Mouse (Mus musculus): Measurements from ENCODE around the gene Adk. TPM values are rescaled to one million over a fixed set of nuclear protein-coding genes. Genes with fewer than 3 reads are reported as not detected.
A peak's percentile ranks its signal among the peaks of the same experiment; 100 is the strongest.

The Adk gene
- total RNA-seq, 2 experiments from 2014 or later, result 122 to 168 TPM

DNA sequence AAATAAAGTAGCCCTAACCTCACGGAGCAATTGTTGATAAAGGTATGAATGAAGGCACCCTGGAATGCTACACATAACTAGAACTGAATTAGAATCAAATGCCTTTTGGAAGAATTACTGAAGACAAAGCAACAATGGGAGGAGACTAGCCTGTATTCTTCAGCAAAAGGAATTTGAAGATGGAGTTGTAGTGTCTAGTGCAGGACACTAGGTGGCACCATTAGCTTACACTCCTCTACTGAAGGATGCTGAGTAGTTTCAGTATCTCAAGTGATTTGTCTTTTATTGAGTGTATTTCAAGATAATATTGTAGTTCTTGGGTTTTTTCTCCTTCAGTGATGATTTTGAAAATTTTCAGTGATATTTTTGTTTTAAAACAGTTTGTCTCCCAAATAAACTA, 84.5 kb downstream of the Adk start:
- peak; percentile 77 for ATAC-seq (replicated peaks; ENCODE audit: low FRiP score, low TSS enrichment, poor library complexity, severe bottlenecking)

DNA sequence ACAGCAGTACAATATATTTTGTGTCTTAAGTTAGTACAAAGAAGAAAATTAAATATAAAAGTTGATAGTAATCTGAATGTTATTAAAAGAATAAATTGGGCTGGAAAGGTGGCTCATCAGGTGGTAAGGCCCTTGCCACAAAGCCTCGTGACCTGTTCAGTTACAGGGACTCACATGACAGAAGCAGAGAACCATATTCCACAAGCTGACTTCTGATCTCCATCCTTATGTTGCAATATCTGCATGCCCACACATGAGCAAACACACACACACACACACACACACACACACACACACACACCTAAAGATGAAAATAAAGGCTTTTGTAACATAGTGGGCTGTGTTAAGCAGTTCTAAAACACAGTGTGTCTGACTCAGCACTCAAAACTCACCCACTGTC, 90.2 kb downstream of the Adk start:
- no peak for ATAC-seq (replicated peaks; ENCODE audit: low FRiP score, low TSS enrichment, poor library complexity, severe bottlenecking)

DNA sequence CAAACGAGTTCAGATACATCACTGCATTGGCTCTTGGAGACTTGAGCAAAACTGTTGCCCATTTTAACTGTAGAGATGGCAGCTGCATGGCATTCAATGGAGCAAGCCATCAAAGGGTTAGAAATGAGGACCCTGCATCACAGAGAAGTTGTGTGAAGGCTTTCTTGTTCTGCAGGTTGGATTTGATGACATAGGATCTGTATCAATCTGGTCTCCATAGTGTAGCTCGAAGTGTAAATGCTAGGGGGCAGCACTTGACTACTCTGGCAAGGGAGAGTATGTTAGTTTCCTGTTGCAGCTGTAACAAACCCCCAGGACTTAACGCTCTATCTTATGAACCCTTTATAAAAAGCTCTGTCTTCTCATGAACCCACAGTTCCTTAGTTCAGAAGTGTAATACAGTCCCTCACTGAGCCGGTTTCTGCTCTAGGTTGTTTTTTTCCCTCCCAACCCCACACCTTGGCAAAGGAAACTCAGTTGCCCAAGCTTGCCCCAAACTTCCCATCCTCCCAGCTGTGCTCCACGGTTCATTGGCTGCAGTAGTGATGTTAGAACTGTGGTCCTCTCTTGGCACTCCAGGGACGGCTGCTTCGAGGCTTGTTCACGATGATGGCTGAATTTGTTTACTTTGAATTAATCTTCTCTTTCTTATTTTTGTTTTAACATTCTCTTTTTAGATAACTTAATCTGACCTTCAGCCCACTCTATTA, 91.2 kb downstream of the Adk start:
- ATAC-seq (replicated peaks; ENCODE audit: low FRiP score, low TSS enrichment, poor library complexity, severe bottlenecking), result peak; percentile 61

DNA sequence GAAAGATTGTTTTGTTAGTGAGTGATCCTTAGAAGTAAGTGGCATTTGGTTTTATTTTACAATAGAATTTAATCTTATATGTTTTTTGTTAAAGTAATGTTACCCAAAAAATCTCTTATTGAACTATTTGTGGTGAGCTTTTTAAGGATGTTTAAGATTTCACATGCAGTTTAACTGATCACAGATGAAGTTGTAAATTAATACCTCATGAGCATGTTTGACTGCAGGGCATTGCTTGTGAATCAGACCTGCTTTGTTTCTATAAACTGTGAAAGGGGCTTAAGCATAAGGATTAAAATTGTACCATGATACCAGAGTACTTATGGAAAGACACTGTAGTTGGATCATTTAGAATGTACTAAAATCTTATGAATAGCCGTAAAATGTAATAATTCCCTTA, 94.8 kb downstream of the Adk start:
- ATAC-seq (replicated peaks; ENCODE audit: low FRiP score, low TSS enrichment, poor library complexity, severe bottlenecking), result no peak

DNA sequence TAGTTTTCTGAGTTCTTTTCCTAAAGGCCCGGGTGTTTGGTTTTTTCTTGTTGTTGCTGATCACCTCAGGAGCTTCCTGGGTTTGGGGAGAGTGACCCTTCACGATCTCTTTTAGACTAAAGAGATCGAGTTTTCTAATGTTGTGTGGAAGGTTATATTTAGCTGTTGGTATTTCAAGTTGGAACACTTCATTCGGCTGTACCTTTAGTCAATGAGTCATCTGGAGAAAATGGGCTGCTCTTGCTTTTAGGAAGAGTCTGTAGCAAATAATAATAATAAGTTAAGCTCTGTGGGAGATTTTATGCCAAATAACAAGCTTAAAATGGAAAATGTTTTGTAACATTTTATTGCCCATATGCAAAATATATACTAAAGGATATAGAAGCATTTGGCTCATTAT, 97.9 kb downstream of the Adk start:
- no peak for ATAC-seq (replicated peaks; ENCODE audit: low FRiP score, low TSS enrichment, poor library complexity, severe bottlenecking)

DNA sequence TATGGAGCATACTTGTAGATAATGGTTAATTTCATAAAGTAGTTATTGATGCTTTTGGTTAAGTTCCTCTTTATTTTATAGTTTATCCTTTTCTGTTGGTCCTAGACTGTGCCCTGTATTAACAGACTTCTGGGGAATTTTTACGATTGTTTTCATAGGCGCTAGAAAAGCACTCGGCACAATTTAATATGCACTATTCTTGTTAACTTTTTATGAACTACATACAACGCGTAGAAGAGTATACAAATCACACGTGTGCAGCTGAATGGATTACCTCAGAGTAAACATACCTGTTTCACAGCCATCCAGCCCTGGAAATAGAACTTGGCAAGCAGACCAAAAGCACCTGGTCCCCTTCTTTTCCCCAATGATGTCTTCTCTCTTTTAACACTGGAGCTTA, 99.7 kb downstream of the Adk start:
- ATAC-seq (replicated peaks; ENCODE audit: low FRiP score, low TSS enrichment, poor library complexity, severe bottlenecking), result no peak

DNA sequence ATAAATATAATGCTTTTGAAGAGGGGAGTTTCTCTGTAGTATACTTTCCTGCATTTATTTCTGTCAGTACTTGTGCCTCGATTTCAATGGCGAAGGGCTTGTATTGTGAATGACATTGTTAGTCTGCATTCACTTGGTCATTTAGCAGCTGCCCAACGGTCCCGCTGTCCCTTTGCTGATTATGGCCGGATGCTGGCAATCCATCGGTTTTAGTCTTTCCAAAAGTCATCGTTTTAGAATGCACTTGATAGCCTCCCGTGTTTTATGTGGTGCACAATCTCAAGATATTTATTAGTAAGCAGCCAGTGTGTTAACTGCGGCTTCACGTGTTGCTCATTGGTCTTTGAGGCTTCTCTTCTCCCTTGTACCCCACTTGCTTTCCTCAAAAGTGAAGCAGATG, 113.3 kb downstream of the Adk start:
- ATAC-seq (replicated peaks; ENCODE audit: low FRiP score, low TSS enrichment, poor library complexity, severe bottlenecking), result no peak

DNA sequence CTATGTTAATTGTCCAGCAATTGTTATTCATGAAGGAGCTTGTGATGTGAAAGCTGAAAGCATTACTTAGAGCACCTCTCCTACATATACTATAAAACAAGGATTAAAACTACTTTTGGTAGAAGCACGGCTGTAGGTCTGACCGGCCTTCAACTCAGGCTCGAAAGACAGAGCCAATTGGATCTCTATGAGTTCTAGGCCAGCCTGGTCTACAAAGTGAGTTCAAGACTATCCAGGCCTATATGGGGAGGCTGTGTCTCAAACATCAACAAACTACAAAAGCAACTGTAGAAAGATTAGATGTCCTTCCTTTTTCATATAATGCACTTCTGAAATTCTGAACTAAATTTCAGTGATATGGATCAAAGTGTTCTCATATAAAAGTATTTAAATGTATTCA, 113.7 kb downstream of the Adk start:
- no peak for ATAC-seq (replicated peaks; ENCODE audit: low FRiP score, low TSS enrichment, poor library complexity, severe bottlenecking)

DNA sequence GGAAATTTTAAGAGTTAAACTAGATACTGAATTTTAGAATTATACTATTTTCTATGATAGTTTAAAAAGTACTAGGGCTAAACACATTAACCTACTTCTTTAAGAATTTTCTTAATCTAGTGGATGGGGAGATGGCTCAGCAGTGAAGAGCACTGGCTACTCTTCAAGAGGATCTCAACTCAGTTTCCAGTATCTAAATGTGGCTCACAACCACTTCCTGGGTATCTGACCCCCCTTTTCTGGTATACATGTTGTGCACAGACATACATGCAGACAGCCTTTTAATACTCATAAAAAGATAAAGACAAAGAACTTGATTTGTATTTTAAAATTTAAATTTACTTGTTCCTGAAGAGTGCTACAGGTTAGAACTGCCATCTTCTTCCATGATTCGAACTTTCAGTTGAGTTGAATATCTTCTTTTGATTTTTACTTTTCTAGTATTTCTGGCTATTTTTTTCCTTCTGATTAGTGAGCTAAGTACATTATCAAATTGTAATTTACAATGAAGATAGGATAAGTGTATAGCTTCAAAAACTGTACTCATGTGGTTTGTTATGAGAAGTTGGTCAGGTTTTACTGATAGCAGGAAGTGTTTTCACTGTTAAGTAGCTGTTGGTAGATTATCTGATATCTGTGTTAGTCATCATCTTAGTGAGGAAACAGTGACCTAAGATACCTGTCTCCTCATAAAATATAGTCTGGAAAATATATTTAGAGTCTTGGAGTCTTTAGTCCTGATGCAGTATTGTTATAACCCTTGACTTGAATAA, 121.8 kb downstream of the Adk start:
- 0 out of 2 replicates have a peak, but pooled peaks have one; percentile 26 for ATAC-seq (replicated peaks; ENCODE audit: low FRiP score, low TSS enrichment, poor library complexity, severe bottlenecking)

DNA sequence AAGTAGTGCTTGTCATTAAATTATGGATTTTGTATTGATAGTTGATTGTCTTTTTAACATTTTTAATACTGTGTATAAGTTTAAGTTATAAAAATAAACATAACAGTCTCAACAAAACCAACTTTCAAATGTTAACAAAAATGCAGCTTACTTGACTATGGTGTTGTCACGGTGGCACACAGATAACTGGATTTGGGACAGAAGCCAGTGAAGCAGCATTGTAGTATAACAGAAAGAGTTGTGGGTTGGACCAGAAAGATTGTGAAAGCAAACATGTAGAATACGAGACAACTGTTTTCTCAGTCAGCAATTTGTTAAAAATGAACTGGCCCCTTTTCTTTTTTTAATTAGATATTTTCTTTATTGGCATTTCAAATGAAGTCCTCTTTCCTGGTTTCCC, 122.4 kb downstream of the Adk start:
- ATAC-seq (replicated peaks; ENCODE audit: low FRiP score, low TSS enrichment, poor library complexity, severe bottlenecking), result peak; percentile 79

DNA sequence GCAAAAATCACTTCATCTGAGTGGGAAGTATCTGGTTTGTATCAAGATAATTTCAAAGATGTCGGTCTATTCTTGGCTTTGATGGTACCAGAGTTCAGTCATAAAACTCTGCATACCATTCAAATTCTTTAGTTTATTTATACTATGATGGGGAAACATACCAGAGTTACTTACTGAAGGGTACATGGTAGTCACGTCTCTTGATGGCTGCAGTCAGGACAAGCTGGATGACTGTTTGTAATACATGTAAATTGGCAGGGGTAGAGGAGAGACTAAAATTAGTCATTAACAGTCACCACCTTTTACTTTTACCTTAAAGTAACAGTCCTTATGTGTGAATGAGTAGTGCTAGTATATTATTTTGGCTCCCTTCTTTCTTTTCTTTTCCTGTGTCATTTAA, 125.4 kb downstream of the Adk start:
- no peak for ATAC-seq (replicated peaks; ENCODE audit: low FRiP score, low TSS enrichment, poor library complexity, severe bottlenecking)

DNA sequence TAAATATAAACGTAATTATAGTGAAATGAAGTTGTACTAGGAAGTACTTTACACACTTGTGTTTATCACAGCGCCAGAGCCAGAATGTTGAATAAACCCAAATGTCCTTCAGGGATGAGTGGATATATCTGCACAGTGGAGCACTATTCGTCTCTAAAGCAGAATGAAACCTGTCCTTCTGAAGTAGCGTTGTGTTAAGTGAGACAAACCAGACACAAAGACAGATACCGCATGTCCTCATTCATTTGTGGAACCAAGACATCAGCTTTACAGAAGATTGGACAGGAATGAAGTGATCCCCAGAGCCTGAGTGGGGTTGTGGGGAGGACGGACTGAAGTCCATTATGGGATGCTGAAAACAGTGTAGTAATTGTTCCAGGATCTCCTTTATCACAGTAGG, 126.0 kb downstream of the Adk start:
- no peak for ATAC-seq (replicated peaks; ENCODE audit: low FRiP score, low TSS enrichment, poor library complexity, severe bottlenecking)

DNA sequence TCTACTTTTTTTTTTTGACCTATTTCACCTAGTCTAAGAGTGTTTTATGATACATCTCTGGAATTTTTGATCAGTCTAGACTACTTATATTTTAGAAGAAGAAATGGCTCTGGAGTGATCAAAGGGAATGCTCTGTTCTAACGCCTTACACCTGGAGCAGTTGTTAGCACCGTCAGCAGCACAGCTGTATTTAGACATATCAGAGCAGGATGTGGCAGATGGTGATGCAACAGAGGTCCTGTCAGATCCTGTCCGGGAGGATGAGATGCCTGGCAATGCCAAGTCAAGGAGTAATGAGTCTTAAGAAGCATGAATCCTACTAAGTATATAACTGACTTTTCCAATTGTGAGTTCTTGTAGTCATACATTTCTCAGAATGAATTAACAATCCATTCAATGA, 128.7 kb downstream of the Adk start:
- ATAC-seq (replicated peaks; ENCODE audit: low FRiP score, low TSS enrichment, poor library complexity, severe bottlenecking), result no peak

DNA sequence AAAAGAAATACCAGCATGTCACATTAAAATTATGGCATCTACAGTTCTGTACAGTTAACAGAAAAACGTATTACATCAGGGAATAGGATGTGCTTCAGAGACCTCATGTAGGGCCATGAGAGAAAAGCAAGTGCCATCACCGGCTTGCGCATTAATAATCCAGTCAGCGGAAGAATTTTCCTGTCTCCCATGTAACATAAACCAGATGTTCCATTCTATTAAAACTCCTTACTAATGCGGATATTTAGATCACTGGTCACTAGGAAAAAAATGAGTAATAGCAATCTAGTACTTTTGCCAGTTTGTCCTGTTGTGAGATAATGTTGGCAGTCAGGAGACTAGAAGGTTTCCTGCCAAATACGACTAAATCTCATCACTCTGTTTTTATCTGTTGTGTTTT, 139.6 kb downstream of the Adk start:
- no peak for ATAC-seq (replicated peaks; ENCODE audit: low FRiP score, low TSS enrichment, poor library complexity, severe bottlenecking)

DNA sequence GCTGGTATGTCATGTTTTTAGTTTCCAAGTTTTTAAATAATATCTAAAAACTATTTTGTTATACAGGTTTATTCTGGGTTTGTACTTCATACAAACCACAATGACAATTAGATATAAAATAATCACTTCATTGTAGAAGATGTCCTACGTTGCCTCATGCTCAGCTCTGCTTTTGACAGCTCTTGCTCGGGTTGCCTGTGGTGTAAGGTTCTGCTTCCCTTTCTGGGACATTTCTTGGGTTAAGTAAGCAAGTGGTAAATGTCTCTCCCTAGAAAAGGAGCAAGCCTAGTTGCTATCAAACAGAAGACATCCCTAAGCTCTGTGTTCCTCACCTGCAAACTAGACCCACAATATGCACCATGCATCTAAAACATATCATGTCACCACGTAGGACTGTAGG, 140.4 kb downstream of the Adk start:
- ATAC-seq (replicated peaks; ENCODE audit: low FRiP score, low TSS enrichment, poor library complexity, severe bottlenecking), result no peak

DNA sequence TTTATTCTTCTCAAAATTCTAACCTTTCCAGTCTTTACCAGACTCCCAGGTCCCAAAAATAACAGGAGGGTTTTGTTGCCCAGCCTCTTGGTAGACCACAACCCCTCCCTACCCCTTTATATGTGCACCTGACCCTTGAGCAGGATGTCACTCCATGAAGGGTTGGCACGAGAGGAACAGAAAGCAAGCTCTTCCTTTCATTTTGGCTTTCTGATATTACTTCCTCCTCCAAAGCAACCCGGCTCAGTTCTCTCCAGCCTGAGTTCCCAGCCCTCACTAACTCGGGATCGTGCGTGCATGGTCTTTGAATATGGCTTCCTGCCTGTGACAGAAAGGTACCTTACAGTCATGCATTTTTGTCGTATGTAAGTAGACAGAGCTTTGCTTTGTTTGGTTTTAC, 142.0 kb downstream of the Adk start:
- ATAC-seq (replicated peaks; ENCODE audit: low FRiP score, low TSS enrichment, poor library complexity, severe bottlenecking), result no peak

DNA sequence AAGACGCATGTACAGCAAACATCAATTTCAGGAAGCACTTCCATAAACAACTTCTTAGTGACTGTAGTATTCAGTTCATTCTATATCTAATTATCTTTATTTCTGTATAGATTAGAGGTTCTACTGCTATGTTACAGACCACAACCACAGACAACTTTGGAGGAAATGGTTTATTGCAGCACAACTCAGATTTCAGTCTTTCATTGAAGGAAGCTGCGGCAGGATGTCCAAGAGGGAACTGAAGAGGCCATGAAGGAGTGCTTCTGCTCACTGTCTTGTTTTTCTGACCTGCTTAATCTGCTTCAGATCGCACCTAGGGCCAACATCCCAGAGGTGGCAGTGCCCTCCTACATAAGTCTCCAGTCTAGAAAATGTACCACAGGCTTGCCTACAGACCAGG, 148.5 kb downstream of the Adk start:
- ATAC-seq (replicated peaks; ENCODE audit: low FRiP score, low TSS enrichment, poor library complexity, severe bottlenecking), result no peak

DNA sequence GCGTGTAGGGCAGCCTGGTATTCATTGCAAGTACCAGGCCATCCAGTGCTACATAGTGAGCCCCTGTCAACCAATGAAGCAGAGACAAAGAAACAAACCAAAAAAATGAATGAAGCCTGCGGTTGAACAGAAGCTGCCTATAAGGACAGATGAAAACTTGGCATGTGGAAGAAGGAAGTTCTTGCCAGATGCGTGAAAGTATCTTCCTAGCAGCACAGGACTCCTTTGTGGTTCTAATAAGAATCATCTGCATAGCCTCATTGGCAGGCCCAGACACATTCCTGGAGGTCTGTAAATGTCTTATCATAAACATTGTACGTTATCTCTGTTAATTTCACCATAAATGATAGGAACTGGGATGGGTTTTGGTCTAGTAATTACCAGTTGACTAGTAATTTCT, 154.1 kb downstream of the Adk start:
- ATAC-seq (replicated peaks; ENCODE audit: low FRiP score, low TSS enrichment, poor library complexity, severe bottlenecking), result no peak

DNA sequence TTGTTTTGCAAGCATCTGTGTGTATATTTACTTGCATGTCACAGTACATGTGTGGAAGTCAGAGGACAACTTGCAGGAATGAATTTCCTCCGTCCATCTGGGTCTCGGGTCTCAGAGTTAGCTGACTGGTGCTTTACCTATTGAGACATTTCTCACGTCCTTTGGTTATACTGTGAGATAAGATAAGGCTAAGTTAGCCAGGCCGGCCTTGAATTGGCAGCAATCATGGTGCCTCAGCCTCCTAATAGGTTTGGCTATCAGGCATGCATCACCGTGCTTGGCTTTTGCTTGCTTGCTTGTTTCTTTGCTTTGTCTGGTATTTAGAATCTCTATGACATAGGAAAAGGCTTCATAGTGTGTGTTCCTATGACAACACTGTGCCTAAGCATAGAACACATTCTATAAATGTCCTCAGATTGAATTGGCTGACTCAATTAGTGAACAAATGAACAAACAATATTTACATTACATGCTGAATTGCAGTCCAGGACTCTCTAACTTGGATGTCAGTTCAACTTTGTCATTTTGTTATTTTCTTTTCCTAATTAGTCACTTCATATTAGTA, 169.3 kb downstream of the Adk start:
- ATAC-seq (replicated peaks; ENCODE audit: low FRiP score, low TSS enrichment, poor library complexity, severe bottlenecking), result peak; percentile 60

DNA sequence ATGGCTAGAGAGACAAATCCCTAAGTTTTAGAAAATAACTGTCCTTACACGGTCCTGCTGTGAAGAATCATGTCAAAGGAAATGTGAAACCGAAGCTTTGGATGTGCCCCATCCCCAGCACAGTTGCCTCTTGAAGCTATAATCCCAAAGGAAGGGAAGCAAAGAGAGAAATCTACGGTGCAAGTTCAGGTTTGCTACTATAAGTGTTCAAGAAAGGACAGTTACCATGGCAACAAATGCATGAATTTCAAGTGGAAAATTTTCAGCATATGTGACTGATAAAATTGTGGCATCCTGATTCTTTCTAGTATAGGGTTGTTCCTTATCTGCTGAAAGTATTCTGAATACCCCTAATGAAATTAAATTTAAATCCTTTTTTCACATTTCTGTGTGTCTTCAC, 169.8 kb downstream of the Adk start:
- no peak for ATAC-seq (replicated peaks; ENCODE audit: low FRiP score, low TSS enrichment, poor library complexity, severe bottlenecking)

DNA sequence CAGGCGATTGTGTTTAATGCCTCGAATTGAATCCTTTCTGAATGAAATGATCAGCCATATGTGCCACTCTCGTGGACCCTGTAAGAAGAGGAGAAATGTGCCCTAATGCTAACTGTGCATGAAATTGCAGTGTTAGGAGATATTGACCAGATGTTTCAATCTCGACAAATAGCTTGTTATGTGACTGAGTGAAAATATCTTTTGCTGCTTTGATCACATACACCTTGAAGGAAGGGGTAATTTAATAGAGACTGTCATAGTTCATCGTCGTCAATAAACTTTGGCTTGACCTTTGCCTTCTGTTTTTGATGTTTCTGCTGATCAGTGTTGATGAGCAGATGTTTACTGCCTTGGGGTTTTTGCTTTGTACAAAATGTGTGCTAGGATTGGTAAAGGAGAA, 171.1 kb downstream of the Adk start:
- no peak for ATAC-seq (replicated peaks; ENCODE audit: low FRiP score, low TSS enrichment, poor library complexity, severe bottlenecking)
